Mouse (Mus musculus): ENCODE data around the gene Prrt1. TPM values are rescaled to one million over a fixed set of nuclear protein-coding genes. Genes with fewer than 3 reads are reported as not detected.

Prrt1 gene
- total and polyA plus RNA-seq, 3 experiments = 1.0 TPM; not detected in 2

DNA sequence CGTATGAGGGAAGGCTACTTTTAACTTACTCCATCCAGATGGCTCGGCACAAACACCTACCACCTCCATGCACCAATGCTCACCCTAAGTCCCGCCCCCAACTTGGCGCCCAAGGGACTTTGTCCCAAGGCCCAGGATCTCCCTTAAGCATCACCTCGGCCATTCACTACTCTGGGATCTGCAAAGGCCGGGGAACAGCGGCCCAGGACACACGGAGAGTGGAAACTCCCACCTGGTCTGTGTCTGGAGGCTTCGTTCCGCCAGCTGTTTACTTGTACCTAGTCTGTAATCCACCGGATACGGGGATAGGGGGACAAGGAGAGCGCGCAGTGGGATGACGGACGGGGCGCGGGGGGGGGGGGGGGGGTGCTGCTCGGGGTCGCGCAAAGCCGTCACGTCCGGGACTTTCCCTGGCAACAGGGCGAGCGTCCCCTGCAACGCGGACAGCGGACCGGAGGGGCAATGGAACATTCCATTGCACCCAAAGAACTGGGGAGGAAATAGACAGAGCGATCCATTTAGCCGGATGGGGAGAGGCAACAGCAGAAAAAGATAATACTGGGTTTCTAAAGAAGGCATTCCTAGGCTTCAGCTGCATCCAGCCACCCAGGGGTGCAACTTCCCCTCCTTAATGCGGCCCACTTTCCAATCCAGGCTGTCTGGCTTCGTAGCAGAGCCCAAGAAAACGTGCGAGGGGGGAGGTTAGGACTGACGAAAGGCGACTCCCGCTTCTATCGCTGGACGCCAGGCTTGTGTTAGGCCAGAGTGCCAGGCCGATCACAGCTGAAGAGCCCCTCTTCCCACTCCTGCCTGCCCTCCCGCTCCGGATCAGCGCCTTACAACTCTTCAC, 2.0 kb upstream of the Prrt1 start (continued):
- TF ChIP-seq MAFK (IDR thresholded peaks at IDR 0.05; ENCODE audit: borderline replicate concordance, low read depth, low read length) (no peak), CHD1 (IDR thresholded peaks at IDR 0.05; ENCODE audit: low read depth, low read length) (peak; percentile 99), JUND (IDR thresholded peaks at IDR 0.05; ENCODE audit: low read depth, low read length) (no peak), HCFC1 (IDR thresholded peaks at IDR 0.05; ENCODE audit: low read depth, low read length) (peak; percentile 87), UBTF (IDR thresholded peaks at IDR 0.05; ENCODE audit: borderline replicate concordance, insufficient read depth, low read depth, low read length) (no peak), ZNF384 (IDR thresholded peaks at IDR 0.05; ENCODE audit: low read depth, low read length) (no peak), ZMIZ1 (IDR thresholded peaks at IDR 0.05; ENCODE audit: low read depth, low read length) (peak; percentile 45), GATA1 (IDR thresholded peaks at IDR 0.05; ENCODE audit: low read depth, low read length) (peak; percentile 46; the same call in 1 of the 2 replicates), TAL1 (IDR thresholded peaks at IDR 0.05; ENCODE audit: low read length) (no peak; the same call in 1 of the 2 replicates), MXI1 (IDR thresholded peaks at IDR 0.05; ENCODE audit: low read depth, low read length) (peak; percentile 76), NRF1 (IDR thresholded peaks at IDR 0.05; ENCODE audit: insufficient read depth, low read depth, low read length, poor library complexity, severe bottlenecking) (no peak), MYC (IDR thresholded peaks at IDR 0.05; ENCODE audit: low read depth, low read length) (peak; percentile 79), ZC3H11A (IDR thresholded peaks at IDR 0.05; ENCODE audit: low read depth, low read length) (no peak), ELF1 (IDR thresholded peaks at IDR 0.05; ENCODE audit: low read depth, low read length) (peak; percentile 50), GABPA (IDR thresholded peaks at IDR 0.05; ENCODE audit: low read depth, low read length) (no peak), TCF12 (IDR thresholded peaks at IDR 0.05; ENCODE audit: low read depth, low read length) (peak; percentile 25; the same call in 1 of the 2 replicates), CHD2 (IDR thresholded peaks at IDR 0.05; ENCODE audit: low read length) (no peak), POLR2AphosphoS2 (IDR thresholded peaks at IDR 0.05; ENCODE audit: low read length) (peak; percentile 85; the same call in 1 of the 2 replicates), MAZ (IDR thresholded peaks at IDR 0.05; ENCODE audit: low read depth, low read length) (peak; percentile 88)

- peaks cover 16% of the 10 kb centered on the region for H3K79me2 ChIP-seq (ENCODE audit: control insufficient read depth, insufficient read depth, low read length, poor library complexity)
- peaks cover 0 to 13% of the 10 kb centered on the region in 2 experiments; a peak in 3 of 4 replicates for H3K36me3 ChIP-seq (ENCODE audit: control insufficient read depth in 1 of 2, insufficient read depth in 2 of 2, low read length in 2 of 2)
- DNase-seq (ENCODE audit: low read depth, low spot score) = no peak
- peak within 1 kb of the TSS; percentile 61 to 91 for H3K4me3 ChIP-seq (ENCODE audit: control insufficient read depth in 1 of 2, insufficient read depth in 1 of 2, low read depth in 2 of 2, low read length in 2 of 2)
- peaks cover 0 to 26% of the 10 kb centered on the region in 2 experiments; a peak in 3 of 4 replicates for H3K4me1 ChIP-seq (ENCODE audit: control insufficient read depth in 1 of 2, insufficient read depth in 2 of 2, low read length in 2 of 2)
- H3K27me3 ChIP-seq (ENCODE audit: control insufficient read depth in 1 of 2, insufficient read depth in 2 of 2, low read length in 2 of 2) = no peaks in the 10 kb centered on the region; a peak in 1 of 4 replicates
- peak within 1 kb of the TSS; percentile 90 for H3K9ac ChIP-seq (ENCODE audit: control insufficient read depth, low read depth, low read length, poor library complexity, severe bottlenecking)
- H3K9me3 ChIP-seq (replicated peaks; ENCODE audit: insufficient read depth, low read length) = no peaks in the 10 kb centered on the region
- H3K27ac ChIP-seq (ENCODE audit: control insufficient read depth, low read depth, low read length) = peak within 1 kb of the TSS; percentile 94
- TF ChIP-seq ZKSCAN1 (IDR thresholded peaks at IDR 0.05; ENCODE audit: low read depth, low read length) (no peak), NRF1 (IDR thresholded peaks at IDR 0.05; ENCODE audit: insufficient read depth, low read depth, low read length, poor library complexity, severe bottlenecking) (no peak), ETS1 (IDR thresholded peaks at IDR 0.05; ENCODE audit: low read depth, low read length) (no peak), BHLHE40 (IDR thresholded peaks at IDR 0.05; ENCODE audit: borderline replicate concordance, low read depth, low read length) (no peak), GABPA (IDR thresholded peaks at IDR 0.05; ENCODE audit: low read depth, low read length) (no peak), MYB (IDR thresholded peaks at IDR 0.05; ENCODE audit: low read depth, low read length) (no peak), TBP (IDR thresholded peaks at IDR 0.05; ENCODE audit: low read depth, low read length) (no peak), MAFK (IDR thresholded peaks at IDR 0.05; ENCODE audit: borderline replicate concordance, low read depth, low read length) (no peak), USF2 (IDR thresholded peaks at IDR 0.05; ENCODE audit: borderline replicate concordance in 1 of 2, insufficient read depth in 1 of 2, low read depth in 1 of 2, low read length in 2 of 2) (no peak), KAT2A (conservative IDR thresholded peaks at IDR 0.05; ENCODE audit: low read depth, low read length) (no peak), ZC3H11A (IDR thresholded peaks at IDR 0.05; ENCODE audit: low read depth, low read length) (no peak), UBTF (IDR thresholded peaks at IDR 0.05; ENCODE audit: borderline replicate concordance, insufficient read depth, low read depth, low read length) (peak; percentile 67; the same call in 1 of the 2 replicates), TAL1 (IDR thresholded peaks at IDR 0.05; ENCODE audit: low read length) (no peak), POLR2A (IDR thresholded peaks at IDR 0.05; ENCODE audit: control insufficient read depth in 1 of 2, insufficient read depth in 1 of 2, low read depth in 1 of 2, low read length in 2 of 2, poor library complexity in 1 of 2) (peak in 1 of 2 experiments; percentile 13; a peak in 1 of 4 replicates), HCFC1 (IDR thresholded peaks at IDR 0.05; ENCODE audit: low read depth, low read length) (no peak), JUND (IDR thresholded peaks at IDR 0.05; ENCODE audit: low read depth, low read length) (no peak), RCOR1 (IDR thresholded peaks at IDR 0.05; ENCODE audit: low read depth, low read length) (no peak), RAD21 (IDR thresholded peaks at IDR 0.05; ENCODE audit: low read depth, low read length) (no peak), CHD2 (IDR thresholded peaks at IDR 0.05; ENCODE audit: low read length) (no peak), ELF1 (IDR thresholded peaks at IDR 0.05; ENCODE audit: low read depth, low read length) (no peak)
Measured at GRCm38 (mm10) chr17:34627943-34628643, 1.2 kb upstream of the Prrt1 start, which contains the start of gene Ppt2. Gene Ppt2, minus strand, starts transcription at chr17:34628510.

Data from MEL (cell line).